Mouse (Mus musculus) intestine, embryonic 16.5 days (tissue): Measurements from ENCODE around the gene Samd4b. TPM values are rescaled to one million over a fixed set of nuclear protein-coding genes. Genes with fewer than 3 reads are reported as not detected.

Experiments
- ATAC-seq: fragments of 200-750 bp; cut with Nextera tagmentation; 2 replicates; pipeline ENCODE4 v1.8.0; 2017; ENCODE audit warnings: moderate TSS enrichment, moderate library complexity
- H3K27ac ChIP-seq: fragments of 300-500 bp; sonication (generic); 2 replicates; pipeline ENCODE4 v1.5.1; 2014; ENCODE audit warnings: mild to moderate bottlenecking, low read length
- H3K27me3 ChIP-seq: fragments of 300-500 bp; sonication (generic); replicated peaks from 2 replicates; pipeline ENCODE4 v1.6.1; 2014; ENCODE audit warnings: low read length, control low read depth, mixed read lengths; ENCODE audit not compliant: control insufficient read depth, insufficient read depth
- H3K36me3 ChIP-seq: fragments of 300-500 bp; sonication (generic); 2 replicates; pipeline ENCODE4 v1.6.1; 2014; ENCODE audit warnings: low read length, control low read depth; ENCODE audit not compliant: control insufficient read depth, insufficient read depth
- H3K4me1 ChIP-seq: fragments of 300-500 bp; sonication (generic); 2 replicates; pipeline ENCODE4 v1.6.1; 2014; ENCODE audit warnings: low read length, control low read depth, mixed read lengths; ENCODE audit not compliant: control insufficient read depth, insufficient read depth
- H3K4me2 ChIP-seq: fragments of 300-500 bp; sonication (generic); 2 replicates; pipeline ENCODE4 v1.6.1; 2014; ENCODE audit warnings: low read depth, low read length, control low read depth
- H3K4me3 ChIP-seq: fragments of 300-500 bp; sonication (generic); 2 replicates; pipeline ENCODE4 v1.5.1; 2014; ENCODE audit warnings: mild to moderate bottlenecking, low read length
- H3K9ac ChIP-seq: fragments of 300-500 bp; sonication (generic); 2 replicates; pipeline ENCODE4 v1.6.1; 2014; ENCODE audit warnings: low read depth, low read length
- H3K9me3 ChIP-seq: fragments of 300-500 bp; sonication (generic); 2 replicates; pipeline ENCODE4 v1.6.1; 2016; ENCODE audit warnings: low read length, control low read depth; ENCODE audit not compliant: control insufficient read depth
- WGBS: fragments of 180-500 bp; shearing (Covaris S2); extraction: QIAGEN DNeasy Blood & Tissue Kit; methylation state at CpG from one replicate; pipeline ENCODE4 v1.1.7; 2014; 5-methylcytosine and 5-hydroxymethylcytosine counted together
- polyA plus RNA-seq: library from polyadenylated mRNA; unstranded; fragments of >200 nt; fragmentation: Nextera tagmentation; extraction: Ambion mirVana; gene quantifications from 2 replicates; pipeline ENCODE4 v1.2.1, GENCODE M21; 2015

Gene Samd4b
- polyA plus RNA-seq, 1 experiment from 2014 or later = 7.8 TPM

DNA sequence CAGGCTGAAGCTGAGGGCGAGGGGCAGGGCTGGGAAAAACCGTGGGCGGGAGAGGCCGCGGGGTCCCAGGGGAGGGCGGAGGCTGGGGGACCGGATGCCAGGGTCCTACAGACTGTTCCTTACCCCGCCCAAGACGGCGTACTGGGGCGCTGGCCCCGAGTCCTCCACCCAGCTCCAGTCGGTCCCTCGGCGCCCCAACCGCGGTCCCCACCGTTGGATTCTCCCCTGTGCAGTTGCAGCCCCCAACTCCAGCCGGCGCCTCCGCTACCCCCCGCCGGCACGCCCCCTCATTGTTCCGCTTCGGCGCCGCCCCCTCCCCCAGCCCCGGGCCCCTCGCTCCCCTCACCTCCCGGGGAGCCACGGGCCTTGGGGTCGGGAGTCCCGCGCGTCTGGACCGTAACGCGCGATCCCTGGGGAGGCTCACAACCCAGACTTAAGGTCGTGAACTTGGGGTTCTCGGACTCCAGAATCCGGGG, 226.4 kb downstream of the Samd4b start:
- peak overlapping the region; percentile 95 for H3K27ac ChIP-seq
- H3K4me1 ChIP-seq = peaks cover 28% of the 10 kb centered on the region
- no peak for ATAC-seq

DNA sequence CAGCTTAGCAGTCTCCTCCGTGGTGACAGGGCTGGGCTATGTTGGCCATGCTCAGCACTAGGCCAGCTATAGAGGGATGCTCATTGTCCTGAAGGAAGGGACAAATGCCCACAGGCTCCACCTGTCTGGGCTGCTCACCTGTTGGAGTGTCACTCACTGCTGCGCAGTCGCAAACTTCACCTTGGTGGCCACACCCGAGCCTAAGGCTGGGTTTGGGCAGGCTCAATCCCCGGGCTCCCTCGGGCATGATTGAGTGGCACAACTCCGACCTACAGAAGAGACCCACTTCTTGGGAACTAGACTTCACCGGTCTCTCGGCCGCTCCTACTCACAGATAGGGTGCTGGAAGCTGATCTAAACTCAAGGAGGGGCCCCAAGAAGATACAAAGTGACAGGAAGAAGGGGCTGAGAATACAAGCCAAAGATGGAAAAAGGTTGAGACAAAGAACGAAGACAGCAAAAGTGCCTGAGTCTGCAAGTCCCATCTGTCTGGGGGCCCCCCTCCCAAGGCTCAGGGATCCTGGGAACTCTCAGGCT, 226.9 kb downstream of the Samd4b start:
- H3K4me1 ChIP-seq = peaks cover 28% of the 10 kb centered on the region
- peaks cover 7% of the 10 kb centered on the region for H3K36me3 ChIP-seq
- H3K27ac ChIP-seq = peak overlapping the region; percentile 95
- no peaks in the 10 kb centered on the region for H3K27me3 ChIP-seq
- peak overlapping the region; percentile 95 for H3K9ac ChIP-seq
- 2% methylated on average over 11 of the region's 11 CpGs for WGBS
- ATAC-seq = no peak
- H3K4me3 ChIP-seq = peak overlapping the region; percentile 83
- peak overlapping the region; percentile 88 for H3K4me2 ChIP-seq
- H3K9me3 ChIP-seq = no peaks in the 10 kb centered on the region

More for the DNA sequence above, 226.4 kb downstream of the Samd4b start:
- H3K9ac ChIP-seq = peak overlapping the region; percentile 95
- WGBS = 0% methylated on average over 39 of the region's 43 CpGs
- H3K9me3 ChIP-seq = no peaks in the 10 kb centered on the region
- peak overlapping the region; percentile 83 for H3K4me3 ChIP-seq
- H3K36me3 ChIP-seq = peaks cover 7% of the 10 kb centered on the region
- no peaks in the 10 kb centered on the region for H3K27me3 ChIP-seq
- peak overlapping the region; percentile 88 for H3K4me2 ChIP-seq

DNA sequence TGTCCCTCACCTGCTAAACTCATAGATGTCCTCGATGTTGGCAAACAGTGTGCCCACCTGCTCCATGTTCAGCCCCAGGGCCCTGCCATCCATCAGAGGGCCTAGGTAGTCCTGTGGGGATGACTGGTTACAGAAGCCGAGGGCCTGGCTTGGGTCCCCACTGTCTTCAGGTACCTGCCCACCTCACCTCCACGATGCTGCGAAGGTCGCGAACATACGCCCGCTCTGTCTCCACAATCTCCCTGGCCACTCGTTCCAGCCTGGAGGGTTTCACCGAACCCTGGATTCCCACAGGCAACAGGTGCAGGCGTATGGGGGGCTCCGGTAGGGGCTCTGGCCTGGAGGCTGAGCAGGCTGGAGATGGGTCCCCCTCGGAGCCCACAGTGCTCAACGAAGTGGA, 227.9 kb downstream of the Samd4b start:
- Histone ChIP-seq H3K27ac (no peak overlapping the region), H3K4me3 (peak overlapping the region; percentile 83), H3K4me1 (peaks cover 28% of the 10 kb centered on the region), H3K27me3 (no peaks in the 10 kb centered on the region), H3K4me2 (peak overlapping the region; percentile 88), H3K9ac (peak overlapping the region; percentile 95), H3K36me3 (peaks cover 9% of the 10 kb centered on the region), H3K9me3 (no peaks in the 10 kb centered on the region)
- no peak for ATAC-seq
- 88% methylated on average over 14 of the region's 14 CpGs for WGBS

DNA sequence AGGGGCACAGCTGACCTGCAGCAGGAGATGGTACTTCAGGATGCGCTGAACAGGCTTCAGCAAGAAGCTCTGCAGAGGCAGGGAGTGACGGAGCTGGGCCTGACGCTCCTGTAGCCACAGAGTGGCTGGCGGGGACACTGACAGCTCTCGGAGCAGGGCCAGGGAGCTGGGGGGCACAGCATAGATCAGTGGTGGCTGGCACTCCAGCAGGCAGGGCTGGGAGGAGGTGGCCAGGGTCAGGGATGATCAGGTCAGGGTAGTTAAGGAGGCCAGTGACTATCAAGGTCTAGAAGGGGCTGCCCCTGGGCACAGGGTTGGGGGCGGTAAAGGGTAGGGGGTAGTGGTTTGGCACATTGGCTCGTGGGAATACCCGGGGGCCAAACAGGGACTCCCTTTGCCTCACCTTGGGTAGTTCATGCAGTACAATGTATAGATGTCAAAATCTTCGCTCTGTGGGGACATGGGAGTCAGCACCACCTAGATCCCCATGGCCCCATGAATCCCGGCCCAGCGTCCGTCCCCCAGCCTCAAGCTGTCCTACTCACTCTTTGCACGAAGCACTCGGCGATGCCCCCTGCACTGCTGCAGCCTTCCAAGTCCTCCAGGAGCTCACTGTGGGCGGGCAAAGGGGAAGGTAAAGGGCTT, 229.5 kb downstream of the Samd4b start:
- Histone ChIP-seq H3K9me3 (no peaks in the 10 kb centered on the region), H3K4me2 (no peak overlapping the region), H3K4me3 (no peak overlapping the region), H3K9ac (no peak overlapping the region), H3K27ac (no peak overlapping the region), H3K36me3 (peaks cover 14% of the 10 kb centered on the region), H3K4me1 (peaks cover 17% of the 10 kb centered on the region), H3K27me3 (no peaks in the 10 kb centered on the region)
- no peak for ATAC-seq
- WGBS = 92% methylated on average over 16 of the region's 16 CpGs

GRCm38 (mm10) chr7:28367663-28368275, 230.2 kb downstream of the Samd4b start:
- H3K4me2 ChIP-seq = no peak overlapping the region
- 94% methylated on average over 16 of the region's 16 CpGs for WGBS
- H3K4me3 ChIP-seq = no peak overlapping the region
- H3K9me3 ChIP-seq = no peaks in the 10 kb centered on the region
- no peak overlapping the region for H3K9ac ChIP-seq
- no peaks in the 10 kb centered on the region for H3K27me3 ChIP-seq
- peaks cover 16% of the 10 kb centered on the region for H3K36me3 ChIP-seq
- peaks cover 17% of the 10 kb centered on the region for H3K4me1 ChIP-seq
- ATAC-seq = no peak
- no peak overlapping the region for H3K27ac ChIP-seq

- H3K36me3 ChIP-seq = peaks cover 28% of the 10 kb centered on the region
- no peaks in the 10 kb centered on the region for H3K9me3 ChIP-seq
- WGBS = 81% methylated on average over 16 of the region's 16 CpGs
- no peak overlapping the region for H3K27ac ChIP-seq
- ATAC-seq = no peak
- H3K4me1 ChIP-seq = peaks cover 14% of the 10 kb centered on the region
- no peak overlapping the region for H3K4me3 ChIP-seq
- H3K27me3 ChIP-seq = no peaks in the 10 kb centered on the region
- H3K9ac ChIP-seq = no peak overlapping the region
- H3K4me2 ChIP-seq = no peak overlapping the region
Measured at GRCm38 (mm10) chr7:28362441-28363060, 235.4 kb downstream of the Samd4b start.

DNA sequence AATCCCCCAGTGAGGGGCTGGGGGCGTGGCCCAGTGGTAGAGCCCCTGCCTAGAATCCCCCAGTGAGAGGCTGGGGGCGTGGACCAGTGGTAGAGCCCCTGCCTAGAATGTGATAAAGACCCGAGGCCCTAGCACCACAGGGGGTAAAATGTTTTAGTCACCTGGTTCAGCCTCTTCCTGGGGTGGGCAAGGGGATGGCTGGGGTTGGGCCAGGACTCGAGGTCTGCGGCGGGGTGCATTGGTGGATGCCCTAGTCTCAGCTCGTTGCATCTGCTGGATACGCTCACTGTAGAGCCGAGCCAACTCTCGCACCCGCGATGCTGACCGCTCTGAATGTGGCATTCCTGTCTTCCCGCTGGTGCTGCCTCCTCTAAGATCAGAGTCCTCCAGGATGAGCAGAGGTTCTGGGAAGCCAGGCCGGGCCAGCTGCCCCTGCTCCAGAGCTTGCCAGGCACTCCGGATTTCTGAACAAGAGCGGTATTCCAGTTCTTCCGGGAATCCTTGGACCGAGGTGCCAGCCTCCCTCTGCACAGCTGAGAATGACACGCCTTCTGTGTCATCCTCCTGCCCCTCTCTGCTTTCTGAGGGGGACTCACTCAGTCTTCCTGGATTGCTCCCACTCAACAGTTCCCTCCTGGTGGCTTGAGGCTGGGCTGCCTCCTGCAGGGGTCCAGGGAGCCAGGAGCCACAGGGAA, 236.2 kb downstream of the Samd4b start:
- H3K9ac ChIP-seq = no peak overlapping the region
- H3K9me3 ChIP-seq = no peaks in the 10 kb centered on the region
- no peaks in the 10 kb centered on the region for H3K27me3 ChIP-seq
- 96% methylated on average over 20 of the region's 20 CpGs for WGBS
- H3K4me1 ChIP-seq = peaks cover 22% of the 10 kb centered on the region
- H3K36me3 ChIP-seq = peaks cover 26% of the 10 kb centered on the region
- H3K27ac ChIP-seq = no peak overlapping the region
- ATAC-seq = no peak
- no peak overlapping the region for H3K4me3 ChIP-seq
- H3K4me2 ChIP-seq = no peak overlapping the region

DNA sequence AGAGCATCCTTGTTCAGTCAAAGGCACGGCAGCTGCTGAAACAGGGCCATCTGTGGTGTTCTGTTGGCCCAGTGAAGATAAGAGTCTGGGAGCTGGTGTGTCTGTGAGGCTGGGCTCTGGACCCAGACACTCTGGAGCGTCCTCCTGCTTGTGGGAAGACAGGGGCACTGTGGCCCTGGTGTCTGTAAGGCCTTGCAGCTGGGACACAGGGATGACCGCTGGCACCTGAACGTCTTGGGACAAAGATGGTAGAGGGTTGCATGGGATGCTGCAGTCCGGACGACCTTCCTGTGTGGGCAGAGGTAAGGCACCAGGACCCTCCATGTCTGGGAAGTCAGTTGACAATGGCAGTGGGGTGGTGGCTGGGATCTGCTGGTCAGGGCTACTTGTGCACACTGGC, 237.7 kb downstream of the Samd4b start:
- Histone ChIP-seq H3K4me2 (no peak overlapping the region), H3K27me3 (no peaks in the 10 kb centered on the region), H3K4me1 (peaks cover 24% of the 10 kb centered on the region), H3K27ac (no peak overlapping the region), H3K36me3 (peaks cover 26% of the 10 kb centered on the region), H3K4me3 (no peak overlapping the region), H3K9ac (no peak overlapping the region), H3K9me3 (no peaks in the 10 kb centered on the region)
- WGBS = 96% methylated on average over 6 of the region's 6 CpGs
- no peak for ATAC-seq

DNA sequence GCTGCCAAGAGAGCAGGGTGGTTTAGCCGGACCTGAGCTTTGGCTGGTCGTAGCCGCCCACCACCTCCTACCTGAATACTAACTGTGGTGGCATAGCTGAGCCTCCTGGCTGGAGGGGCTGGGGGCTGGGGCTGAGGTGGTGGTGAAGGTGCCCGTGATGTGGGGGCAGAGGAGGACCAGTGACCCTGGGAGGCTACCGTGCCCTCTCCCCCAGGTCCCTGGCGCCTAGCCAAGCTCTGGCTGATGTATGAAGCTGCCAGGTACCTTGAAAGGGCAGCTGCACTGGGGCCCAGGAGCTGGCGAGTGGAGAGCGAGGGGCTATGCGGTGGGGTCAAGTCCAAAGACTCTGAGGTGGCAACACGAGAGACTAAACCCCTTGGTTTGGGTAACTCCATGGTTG, 238.1 kb downstream of the Samd4b start:
- Histone ChIP-seq H3K4me1 (peaks cover 24% of the 10 kb centered on the region), H3K27me3 (no peaks in the 10 kb centered on the region), H3K36me3 (peaks cover 25% of the 10 kb centered on the region), H3K27ac (no peak overlapping the region), H3K4me2 (no peak overlapping the region), H3K9me3 (no peaks in the 10 kb centered on the region), H3K4me3 (no peak overlapping the region), H3K9ac (no peak overlapping the region)
- WGBS = 88% methylated on average over 10 of the region's 10 CpGs
- no peak for ATAC-seq
